Mouse (Mus musculus) lung, postnatal 0 days (tissue): ENCODE measurements around the gene Hmcn2.

Experiments used
- CTCF ChIP-seq: IDR thresholded peaks from 2 replicates; pipeline ENCODE4 v1.5.1; 2016; ENCODE audit warnings: antibody characterized with exemption, mild to moderate bottlenecking
- EP300 ChIP-seq: IDR thresholded peaks from 2 replicates; pipeline ENCODE4 v1.6.1; 2016; ENCODE audit warnings: antibody characterized with exemption, mild to moderate bottlenecking, control low read depth

GRCm38 (mm10) chr2:31420914-31421313, 106.7 kb downstream of the Hmcn2 start:
- TF ChIP-seq CTCF (peak; percentile 54), EP300 (no peak)
